Mouse (Mus musculus) embryonic fibroblast, embryonic 13.5 days (primary cell): ENCODE measurements around the gene Ndufaf2.

Experiments used
- CTCF ChIP-seq: IDR thresholded peaks from 2 replicates; pipeline ENCODE4 v1.5.1; 2011; ENCODE audit warnings: mild to moderate bottlenecking, control low read depth, low read length, moderate library complexity, borderline replicate concordance; ENCODE audit not compliant: insufficient read depth
- POLR2A ChIP-seq: IDR thresholded peaks from 2 replicates; pipeline ENCODE4 v1.6.1; 2011; ENCODE audit warnings: low read depth, mild to moderate bottlenecking, control low read depth, low read length, moderate library complexity

GRCm38 (mm10) chr13:108208090-108208489 lies 49.7 kb upstream of the Ndufaf2 start:
- TF ChIP-seq POLR2A (no peak), CTCF (no peak)
